Mouse (Mus musculus): ENCODE data around the gene Spib. TPM values are rescaled to one million over a fixed set of nuclear protein-coding genes. Genes with fewer than 3 reads are reported as not detected.

The Spib gene
- total RNA-seq, 2 experiments from 2014 or later = 0.84 to 2.9 TPM

GRCm38 (mm10) chr7:44549621-44550408 lies 17.9 kb upstream of the Spib start:
- no peak for DNase-seq (ENCODE audit: low spot score in 2 of 2)

- DNase-seq (ENCODE audit: low spot score in 2 of 2) = peak; percentile 99 to 100
Observed at GRCm38 (mm10) chr7:44548497-44549087, 16.7 kb upstream of the Spib start, which contains the start of gene Pold1. TSS of gene Pold1 (minus strand) at chr7:44548849.

GRCm38 (mm10) chr7:44547725-44548124 lies 15.9 kb upstream of the Spib start:
- DNase-seq (ENCODE audit: low spot score in 2 of 2) = no peak

GRCm38 (mm10) chr7:44547041-44547440 lies 15.2 kb upstream of the Spib start:
- no peak for DNase-seq (ENCODE audit: low spot score in 2 of 2)

GRCm38 (mm10) chr7:44546274-44546673 lies 14.4 kb upstream of the Spib start:
- DNase-seq (ENCODE audit: low spot score in 2 of 2) = no peak

GRCm38 (mm10) chr7:44543071-44543470 lies 11.2 kb upstream of the Spib start:
- DNase-seq (ENCODE audit: low spot score in 2 of 2) = no peak

GRCm38 (mm10) chr7:44542555-44542954 lies 10.7 kb upstream of the Spib start:
- no peak for DNase-seq (ENCODE audit: low spot score in 2 of 2)

- no peak for DNase-seq (ENCODE audit: low spot score in 2 of 2)
Observed at GRCm38 (mm10) chr7:44538756-44539624, 7.1 kb upstream of the Spib start.

GRCm38 (mm10) chr7:44537496-44537895 lies 5.6 kb upstream of the Spib start:
- DNase-seq (ENCODE audit: low spot score in 2 of 2) = no peak

- no peak for DNase-seq (ENCODE audit: low spot score in 2 of 2)
Observed at GRCm38 (mm10) chr7:44537009-44537408, 5.1 kb upstream of the Spib start.

- DNase-seq (ENCODE audit: low spot score in 2 of 2) = no peak
Observed at GRCm38 (mm10) chr7:44536590-44536968, 4.7 kb upstream of the Spib start.

- no peak for DNase-seq (ENCODE audit: low spot score in 2 of 2)
Observed at GRCm38 (mm10) chr7:44535657-44536589, 4.1 kb upstream of the Spib start.

- no peak for DNase-seq (ENCODE audit: low spot score in 2 of 2)
Observed at GRCm38 (mm10) chr7:44534656-44535441, 3.0 kb upstream of the Spib start.

GRCm38 (mm10) chr7:44534242-44534641 lies 2.4 kb upstream of the Spib start:
- DNase-seq (ENCODE audit: low spot score in 2 of 2) = no peak

- DNase-seq (ENCODE audit: low spot score in 2 of 2) = no peak
Observed at GRCm38 (mm10) chr7:44533746-44534045, 1.8 kb upstream of the Spib start.

GRCm38 (mm10) chr7:44532918-44533745 lies 1.3 kb upstream of the Spib start:
- DNase-seq (ENCODE audit: low spot score in 2 of 2) = no peak

GRCm38 (mm10) chr7:44531207-44531606 lies 664 bp downstream of the Spib start:
- DNase-seq (ENCODE audit: low spot score in 2 of 2) = no peak

GRCm38 (mm10) chr7:44530507-44530906 lies 1.4 kb downstream of the Spib start:
- DNase-seq (ENCODE audit: low spot score in 2 of 2) = no peak

GRCm38 (mm10) chr7:44529518-44529917 lies 2.4 kb downstream of the Spib start:
- DNase-seq (ENCODE audit: low spot score in 2 of 2) = no peak

Data from adrenal gland, postnatal 4 days (tissue).